Mouse (Mus musculus) lung, postnatal 0 days (tissue): Measurements from ENCODE around the gene 1810065E05Rik.

Experiments
- CTCF ChIP-seq: IDR thresholded peaks from 2 replicates; pipeline ENCODE4 v1.5.1; 2016; ENCODE audit warnings: antibody characterized with exemption, mild to moderate bottlenecking
- EP300 ChIP-seq: IDR thresholded peaks from 2 replicates; pipeline ENCODE4 v1.6.1; 2016; ENCODE audit warnings: antibody characterized with exemption, mild to moderate bottlenecking, control low read depth

DNA sequence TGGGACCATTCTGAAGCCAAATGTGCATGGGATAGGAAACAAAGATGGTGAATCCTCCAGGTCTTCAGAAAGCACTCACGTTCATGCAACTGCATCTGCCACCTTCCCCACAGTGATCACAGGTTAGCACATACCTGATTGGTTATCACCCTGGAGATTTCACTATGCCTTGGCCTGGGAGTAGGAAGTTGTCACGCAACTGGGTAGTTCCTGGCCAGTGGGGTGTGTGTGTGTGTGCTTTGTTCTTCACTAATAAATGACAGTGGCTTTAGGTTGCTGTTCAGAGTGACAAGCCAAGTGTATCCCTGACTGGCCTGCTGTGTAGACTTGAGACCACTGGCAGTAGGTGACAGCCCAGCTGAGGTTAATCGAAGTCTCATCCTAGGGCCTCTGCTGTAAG, 11.3 kb downstream of the 1810065E05Rik start, which contains the start of gene Gm12253:
- TF ChIP-seq EP300 (no peak), CTCF (no peak)
